Mouse (Mus musculus) midbrain, postnatal 0 days (tissue): Measurements from ENCODE around the gene Greb1. TPM values are rescaled to one million over a fixed set of nuclear protein-coding genes. Genes with fewer than 3 reads are reported as not detected.

Experiments
- ATAC-seq: fragments of 200-750 bp; cut with Nextera tagmentation; 2 replicates; pipeline ENCODE4 v1.8.0; 2017; ENCODE audit warnings: moderate number of reproducible peaks, mild to moderate bottlenecking, moderate TSS enrichment, moderate library complexity; ENCODE audit not compliant: low FRiP score
- DNase-seq: peaks from one replicate; pipeline ENCODE4 v3.0.0-alpha.2; 2015; ENCODE audit warnings: low spot score
- H3K27ac ChIP-seq: fragments of 300-500 bp; sonication (generic); 2 replicates; pipeline ENCODE4 v1.5.1; 2014; ENCODE audit warnings: low read depth, mild to moderate bottlenecking, low read length, mixed read lengths
- H3K27me3 ChIP-seq: fragments of 300-500 bp; sonication (generic); 2 replicates; pipeline ENCODE4 v1.6.1; 2014; ENCODE audit warnings: low read length, control low read depth, mixed read lengths; ENCODE audit not compliant: insufficient read depth
- H3K36me3 ChIP-seq: fragments of 300-500 bp; sonication (generic); 2 replicates; pipeline ENCODE4 v1.6.1; 2014; ENCODE audit warnings: low read length, control low read depth, mixed read lengths; ENCODE audit not compliant: insufficient read depth
- H3K4me1 ChIP-seq: fragments of 300-500 bp; sonication (generic); 2 replicates; pipeline ENCODE4 v1.6.1; 2014; ENCODE audit warnings: mild to moderate bottlenecking, control low read depth, antibody characterized with exemption, low read length, mixed read lengths; ENCODE audit not compliant: insufficient read depth
- H3K4me2 ChIP-seq: fragments of 300-500 bp; sonication (generic); 2 replicates; pipeline ENCODE4 v1.6.1; 2014; ENCODE audit warnings: low read depth, mild to moderate bottlenecking, low read length, mixed read lengths; ENCODE audit not compliant: poor library complexity, severe bottlenecking
- H3K4me3 ChIP-seq: fragments of 300-500 bp; sonication (generic); 2 replicates; pipeline ENCODE4 v1.5.1; 2014; ENCODE audit warnings: low read depth, mild to moderate bottlenecking, low read length, moderate library complexity
- H3K9ac ChIP-seq: fragments of 300-500 bp; sonication (generic); replicated peaks from 2 replicates; pipeline ENCODE4 v1.6.1; 2014; ENCODE audit warnings: mild to moderate bottlenecking, low read length, moderate library complexity, mixed read lengths; ENCODE audit not compliant: poor library complexity, severe bottlenecking
- H3K9me3 ChIP-seq: fragments of 300-500 bp; sonication (generic); 2 replicates; pipeline ENCODE4 v1.6.1; 2016; ENCODE audit warnings: low read length, control low read depth
- CTCF ChIP-seq: IDR thresholded peaks from 2 replicates; pipeline ENCODE4 v1.5.1; 2016; ENCODE audit warnings: antibody characterized with exemption, mild to moderate bottlenecking
- WGBS: fragments of 180-500 bp; shearing (Covaris S2); extraction: QIAGEN DNeasy Blood & Tissue Kit; methylation state at CpG from one replicate; pipeline ENCODE4 v1.1.7; 2014; 5-methylcytosine and 5-hydroxymethylcytosine counted together
- polyA plus RNA-seq: library from polyadenylated mRNA; unstranded; fragments of >200 nt; fragmentation: Nextera tagmentation; extraction: Ambion mirVana; gene quantifications from 2 replicates; pipeline ENCODE4 v1.2.1, GENCODE M21; 2015
- total RNA-seq: library from RNA; depleted of rRNA; stranded (reverse); fragments of >200 nt; gene quantifications from 2 replicates; pipeline ENCODE4 v1.2.3, GENCODE M21; 2014

Gene Greb1
- total and polyA plus RNA-seq, 2 experiments from 2014 or later: 0.39 to 1.3 TPM

- H3K27ac ChIP-seq: no peak overlapping the region
- no peak for TF ChIP-seq CTCF
- no peak overlapping the region for H3K4me2 ChIP-seq
- H3K4me1 ChIP-seq: no peaks in the 10 kb centered on the region
- no peak overlapping the region for H3K4me3 ChIP-seq
- no peak overlapping the region for H3K9ac ChIP-seq
- ATAC-seq (no peak), DNase-seq (no peak)
- H3K9me3 ChIP-seq: no peaks in the 10 kb centered on the region
- H3K36me3 ChIP-seq: no peaks in the 10 kb centered on the region
- no peaks in the 10 kb centered on the region for H3K27me3 ChIP-seq
- 21% methylated on average over 5 of the region's 5 CpGs for WGBS
Observed at GRCm38 (mm10) chr12:16803237-16803955, 2.7 kb upstream of the Greb1 start.

GRCm38 (mm10) chr12:16800959-16801315 lies 251 bp upstream of the Greb1 start:
- Histone ChIP-seq H3K4me3 (peak overlapping the region; percentile 56), H3K9me3 (no peaks in the 10 kb centered on the region), H3K4me1 (no peaks in the 10 kb centered on the region), H3K4me2 (peak overlapping the region; percentile 93), H3K9ac (peak overlapping the region; percentile 55), H3K27ac (no peak overlapping the region), H3K36me3 (no peaks in the 10 kb centered on the region), H3K27me3 (no peaks in the 10 kb centered on the region)
- 2% methylated on average over 11 of the region's 12 CpGs for WGBS
- no peak for TF ChIP-seq CTCF
- no peak for DNase-seq
- ATAC-seq: peak; percentile 57; the same call in 1 of the 2 replicates

- WGBS: 0% methylated on average over 6 of the region's 6 CpGs
- DNase-seq: peak; percentile 47
- H3K9me3 ChIP-seq: no peaks in the 10 kb centered on the region
Observed at GRCm38 (mm10) chr12:16799928-16800258, 793 bp downstream of the Greb1 start.

GRCm38 (mm10) chr12:16798894-16799293 lies 1.8 kb downstream of the Greb1 start:
- H3K27me3 ChIP-seq: no peaks in the 10 kb centered on the region
- ATAC-seq (no peak), DNase-seq (no peak)
- no peaks in the 10 kb centered on the region for H3K36me3 ChIP-seq
- no peak for TF ChIP-seq CTCF
- 37% methylated on average over 3 of the region's 3 CpGs for WGBS
- no peaks in the 10 kb centered on the region for H3K4me1 ChIP-seq
- no peaks in the 10 kb centered on the region for H3K9me3 ChIP-seq
- no peak overlapping the region for H3K27ac ChIP-seq
- no peak overlapping the region for H3K4me2 ChIP-seq
- H3K4me3 ChIP-seq: no peak overlapping the region
- no peak overlapping the region for H3K9ac ChIP-seq

More at GRCm38 (mm10) chr12:16799928-16800258, 793 bp downstream of the Greb1 start:
- Histone ChIP-seq H3K4me3 (peak overlapping the region; percentile 56; the same call in 1 of the 2 replicates), H3K4me1 (no peaks in the 10 kb centered on the region), H3K36me3 (no peaks in the 10 kb centered on the region), H3K9ac (no peak overlapping the region), H3K4me2 (peak overlapping the region; percentile 93), H3K27me3 (no peaks in the 10 kb centered on the region), H3K27ac (no peak overlapping the region)
- no peak for ATAC-seq
- no peak for TF ChIP-seq CTCF

GRCm38 (mm10) chr12:16795781-16796180 lies 4.9 kb downstream of the Greb1 start:
- DNase-seq: no peak
- H3K9me3 ChIP-seq: no peaks in the 10 kb centered on the region
- no peak for ATAC-seq
- H3K4me2 ChIP-seq: no peak overlapping the region
- H3K27ac ChIP-seq: no peak overlapping the region
- no peak overlapping the region for H3K9ac ChIP-seq
- no peaks in the 10 kb centered on the region for H3K36me3 ChIP-seq
- no peak for TF ChIP-seq CTCF
- 83% methylated on average over 3 of the region's 3 CpGs for WGBS
- no peaks in the 10 kb centered on the region for H3K27me3 ChIP-seq
- H3K4me3 ChIP-seq: no peak overlapping the region
- H3K4me1 ChIP-seq: no peaks in the 10 kb centered on the region

GRCm38 (mm10) chr12:16793371-16793770 lies 7.3 kb downstream of the Greb1 start:
- Histone ChIP-seq H3K9ac (no peak overlapping the region), H3K27ac (no peak overlapping the region), H3K36me3 (no peaks in the 10 kb centered on the region), H3K27me3 (no peaks in the 10 kb centered on the region), H3K4me1 (no peaks in the 10 kb centered on the region), H3K4me3 (no peak overlapping the region), H3K9me3 (no peaks in the 10 kb centered on the region), H3K4me2 (no peak overlapping the region)
- no peak for TF ChIP-seq CTCF
- WGBS: 85% methylated on average over 4 of the region's 4 CpGs
- DNase-seq (no peak), ATAC-seq (no peak)
